ENCODE assay signal across 33 mouse cellular contexts in genomic region chr16:8783198-8783913, GRCm38 (mm10). TPM values are rescaled to one million over a fixed set of nuclear protein-coding genes. Genes with fewer than 3 reads are reported as not detected.
DNase-seq lines count a peak whose midpoint lies in the region; ATAC-seq and TF ChIP-seq lines count a peak whose summit lies in the region.
"Had no signal": no experiment of that assay in that cellular context is flagged by ENCODE, and none has a peak within 500 bp of the region (broad histone marks: within the 10 kb centered on the region; RNA-seq: fewer than 3 reads in every experiment).

No protein-coding gene starts in this region.

- H3K27me3 ChIP-seq in CH12.LX (replicated peaks) = no peaks in the 10 kb centered on the region
- H3K27me3 ChIP-seq in liver, embryonic 11.5 days (replicated peaks; ENCODE audit: control insufficient read depth, insufficient read depth, low read length) = no peaks in the 10 kb centered on the region
- H3K27me3 ChIP-seq: embryonic facial prominence, embryonic 15.5 days; forebrain, embryonic 12.5 days; heart, embryonic 15.5 days; kidney, embryonic 15.5 days; limb, embryonic 13.5 days; midbrain, embryonic 15.5 days had no signal

- H3K4me2 ChIP-seq in CH12.LX (ENCODE audit: insufficient read depth, low read depth, poor library complexity, severe bottlenecking) = no peak overlapping the region
- no peak overlapping the region for H3K4me2 ChIP-seq in liver, embryonic 11.5 days
- H3K4me2 ChIP-seq: embryonic facial prominence, embryonic 15.5 days; forebrain, embryonic 12.5 days; heart, embryonic 15.5 days; kidney, embryonic 15.5 days; limb, embryonic 13.5 days; liver, embryonic 12.5 days; midbrain, embryonic 15.5 days had no signal

- no peaks in the 10 kb centered on the region for H3K4me1 ChIP-seq in CH12.LX (ENCODE audit: control insufficient read depth in 1 of 2, insufficient read depth in 2 of 2)
- no peaks in the 10 kb centered on the region; the same call in 1 of the 2 replicates for H3K4me1 ChIP-seq in bone marrow, adult 2 months (ENCODE audit: control insufficient read depth, insufficient read depth, low read length)
- peaks cover 7% of the 10 kb centered on the region; the same call in 1 of the 2 replicates for H3K4me1 ChIP-seq in liver, embryonic 11.5 days (replicated peaks; ENCODE audit: control insufficient read depth, insufficient read depth, low read length)
- H3K4me1 ChIP-seq: embryonic facial prominence, embryonic 10.5 days; embryonic facial prominence, embryonic 15.5 days; forebrain, embryonic 12.5 days; heart, embryonic 10.5 days; heart, embryonic 15.5 days; kidney, embryonic 15.5 days; midbrain, embryonic 15.5 days had no signal

- H3K79me2 ChIP-seq in CH12.LX (replicated peaks; ENCODE audit: control insufficient read depth, extremely low read depth, insufficient read depth, poor library complexity, severe bottlenecking) = no peaks in the 10 kb centered on the region; the same call in 1 of the 2 replicates

- TF ChIP-seq RAD21 in CH12.LX (IDR thresholded peaks at IDR 0.05; ENCODE audit: low read depth, low read length) = no peak

- in situ Hi-C loops in CH12.LX (cut with MboI; ENCODE audit: low pct_ligation_motif_present, low pct_unique_long_range_greater_than_20kb, low sequenced_read_pairs) = no loop called here

- ATAC-seq in liver, embryonic 11.5 days (replicated peaks; ENCODE audit: low FRiP score) = no peak
- ATAC-seq: forebrain, postnatal 0 days; hindbrain, embryonic 16.5 days; liver, embryonic 12.5 days; liver, postnatal 0 days; midbrain, embryonic 15.5 days had no signal

- H3K4me3 ChIP-seq in CH12.LX (replicated peaks in 1 of 3; ENCODE audit: low read depth in 2 of 3, low read length in 2 of 3, poor library complexity in 1 of 3) = peak overlapping the region in 1 of 3 experiments; percentile 41
- H3K4me3 ChIP-seq in bone marrow, adult 2 months (replicated peaks; ENCODE audit: control insufficient read depth, low read depth, low read length) = no peak overlapping the region
- H3K4me3 ChIP-seq in liver, embryonic 11.5 days (ENCODE audit: low read depth, low read length) = no peak overlapping the region
- H3K4me3 ChIP-seq: embryonic facial prominence, embryonic 10.5 days; embryonic facial prominence, embryonic 15.5 days; forebrain, embryonic 12.5 days; heart, embryonic 10.5 days; heart, embryonic 15.5 days; kidney, embryonic 15.5 days; layer of hippocampus, adult 2 months; limb, embryonic 13.5 days; liver, embryonic 12.5 days; midbrain, embryonic 10.5 days; midbrain, embryonic 15.5 days had no signal

- no peak overlapping the region for H3K27ac ChIP-seq in CH12.LX (ENCODE audit: insufficient read depth, low read depth)
- peak overlapping the region; percentile 0; the same call in 1 of the 2 replicates for H3K27ac ChIP-seq in bone marrow, adult 2 months (ENCODE audit: control insufficient read depth, insufficient read depth, low read depth, low read length, poor library complexity)
- no peak overlapping the region for H3K27ac ChIP-seq in liver, embryonic 11.5 days (ENCODE audit: low read depth, low read length)
- H3K27ac ChIP-seq: embryonic facial prominence, embryonic 10.5 days; embryonic facial prominence, embryonic 15.5 days; forebrain, embryonic 12.5 days; heart, embryonic 10.5 days; heart, embryonic 15.5 days; kidney, embryonic 15.5 days; layer of hippocampus, adult 2 months; limb, embryonic 13.5 days; liver, embryonic 12.5 days; macrophage; midbrain, embryonic 10.5 days; midbrain, embryonic 15.5 days; stomach, postnatal 0 days had no signal

- peak; percentile 65 for TF ChIP-seq POLR2A in CH12.LX (IDR thresholded peaks at IDR 0.05; ENCODE audit: low read depth, low read length)
- no peak for TF ChIP-seq POLR2A in bone marrow, adult 2 months (IDR thresholded peaks at IDR 0.05; ENCODE audit: borderline replicate concordance, control insufficient read depth, low read depth, low read length)

- 47% methylated on average over 16 of the region's 16 CpGs for WGBS in bone marrow, adult 2 months
- 70% methylated on average over 16 of the region's 16 CpGs for WGBS in liver, embryonic 11.5 days

- dilution Hi-C loops in CH12.LX (cut with MboI; ENCODE audit: extremely low pct_ligation_motif_present, extremely low pct_unique_long_range_greater_than_20kb, low sequenced_read_pairs) = no loop called here

- TF ChIP-seq EP300 in CH12.LX (IDR thresholded peaks at IDR 0.05; ENCODE audit: low read length) = no peak

- DNase-seq in CH12.LX (ENCODE audit: extremely low read depth) = no peak
- DNase-seq in ES-CJ7 (ENCODE audit: low read depth, low spot score) = peak; percentile 92
- DNase-seq in yolk sac, embryonic 10.5 days (ENCODE audit: low spot score) = peak; percentile 84
- no peak for DNase-seq in T-cell, adult 2 months (ENCODE audit: low spot score)
- DNase-seq in liver, embryonic 11.5 days (ENCODE audit: low spot score) = no peak
- no peak for DNase-seq in adrenal gland, adult 2 months
- DNase-seq: adrenal gland, postnatal 36 days; B cell, adult 2 months; cerebellum, adult 2 months; cerebellum, postnatal 25 days; forebrain, postnatal 0 days; heart, adult 11 months; kidney, adult 18-20 months; kidney, postnatal 25 days; liver, postnatal 0 days; right cerebral cortex, adult 18-20 months; right cerebral cortex, postnatal 4 days; thymus, postnatal 36 days had no signal

- no peaks in the 10 kb centered on the region for H3K36me3 ChIP-seq in CH12.LX (replicated peaks in 1 of 2; ENCODE audit: control insufficient read depth in 1 of 2, insufficient read depth in 1 of 2, low read length in 1 of 2)
- H3K36me3 ChIP-seq in liver, embryonic 11.5 days (ENCODE audit: control insufficient read depth, insufficient read depth, low read length) = no peaks in the 10 kb centered on the region
- H3K36me3 ChIP-seq: embryonic facial prominence, embryonic 10.5 days; embryonic facial prominence, embryonic 15.5 days; forebrain, embryonic 12.5 days; heart, embryonic 10.5 days; heart, embryonic 15.5 days; kidney, embryonic 15.5 days; limb, embryonic 13.5 days; liver, embryonic 12.5 days; midbrain, embryonic 10.5 days; midbrain, embryonic 15.5 days had no signal

- H3K9me3 ChIP-seq in CH12.LX (replicated peaks; ENCODE audit: low read length) = no peaks in the 10 kb centered on the region
- no peaks in the 10 kb centered on the region for H3K9me3 ChIP-seq in liver, embryonic 11.5 days (ENCODE audit: control insufficient read depth, low read length)
- H3K9me3 ChIP-seq: embryonic facial prominence, embryonic 10.5 days; embryonic facial prominence, embryonic 15.5 days; forebrain, embryonic 12.5 days; heart, embryonic 10.5 days; heart, embryonic 15.5 days; kidney, embryonic 15.5 days; limb, embryonic 13.5 days; liver, embryonic 12.5 days; midbrain, embryonic 10.5 days; midbrain, embryonic 15.5 days had no signal

- no peak for TF ChIP-seq CTCF in CH12.LX (conservative IDR thresholded peaks at IDR 0.05 in 1 of 2, IDR thresholded peaks at IDR 0.05 in 1 of 2; ENCODE audit: low read depth in 2 of 2, low read length in 2 of 2)
- no peak for TF ChIP-seq CTCF in bone marrow, adult 2 months (IDR thresholded peaks at IDR 0.05; ENCODE audit: control insufficient read depth, insufficient read depth, low read length)

- no peak overlapping the region for H3K9ac ChIP-seq in CH12.LX (ENCODE audit: insufficient read depth, low read depth)
- no peak overlapping the region for H3K9ac ChIP-seq in liver, embryonic 11.5 days (ENCODE audit: low read depth, low read length)
- H3K9ac ChIP-seq: embryonic facial prominence, embryonic 15.5 days; forebrain, embryonic 12.5 days; forebrain, postnatal 0 days; heart, embryonic 15.5 days; kidney, embryonic 15.5 days; limb, embryonic 13.5 days; liver, embryonic 12.5 days; liver, postnatal 0 days; midbrain, embryonic 15.5 days had no signal

TF ChIP-seq in CH12.LX, 34 proteins besides CTCF, POLR2A, EP300 and RAD21:
- TF ChIP-seq CHD2 (IDR thresholded peaks at IDR 0.05; ENCODE audit: low read length) (0 out of 2 replicates have a peak, but pooled peaks have one; percentile 18), BHLHE40 (IDR thresholded peaks at IDR 0.05; ENCODE audit: low read depth, low read length) (peak; percentile 54), HCFC1 (IDR thresholded peaks at IDR 0.05; ENCODE audit: low read depth, low read length) (peak; percentile 58), NELFE (IDR thresholded peaks at IDR 0.05; ENCODE audit: low read depth, low read length) (no peak), TBP (conservative IDR thresholded peaks at IDR 0.05; ENCODE audit: low read depth, low read length) (no peak), MYC (IDR thresholded peaks at IDR 0.05; ENCODE audit: low read depth, low read length) (0 out of 2 replicates have a peak, but pooled peaks have one; percentile 48), ELF1 (IDR thresholded peaks at IDR 0.05; ENCODE audit: low read depth, low read length) (peak; percentile 75), MEF2A (IDR thresholded peaks at IDR 0.05; ENCODE audit: borderline replicate concordance, low read depth, low read length) (no peak), E2F4 (IDR thresholded peaks at IDR 0.05; ENCODE audit: insufficient replicate concordance, low read depth, low read length) (0 out of 2 replicates have a peak, but pooled peaks have one; percentile 43), MAX (IDR thresholded peaks at IDR 0.05; ENCODE audit: low read length) (0 out of 2 replicates have a peak, but pooled peaks have one; percentile 25)

RNA-seq across cellular contexts. Expression of gene Usp7, which starts 8.8 kb away (rescaled TPM):
- 113 and 140 TPM in 2 replicates for total RNA-seq in CH12.LX (2012; rRNA removed)
- 143 and 169 TPM in 2 replicates for total RNA-seq in CH12.LX (2014; rRNA removed)
- polyA plus RNA-seq in CH12.LX (2012; ENCODE audit: insufficient read length, low read depth) = 156 and 169 TPM in 2 replicates
- 136 TPM in 2 replicates for polyA plus RNA-seq in bone marrow, adult 2 months (2011; ENCODE audit: insufficient read depth, insufficient read length, low replicate concordance, missing spikeins)
- polyA plus RNA-seq in liver, embryonic 11.5 days (2014; fragmentation: Nextera tagmentation; extraction: Ambion mirVana) = 34.6 and 43.3 TPM in 2 replicates
- 100 to 1,000 TPM in 1 of 2 experiments, 10 to 100 TPM in 1; 83.9 to 128 TPM for total RNA-seq in adrenal gland, adult 2 months (2021)
- polyA plus RNA-seq in adrenal gland, adult 2 months (2012; rRNA removed) = 6.8 and 9.6 TPM in 2 replicates

RNA-seq across cellular contexts. Expression of gene 1810013L24Rik, which starts 46.5 kb away (rescaled TPM):
- total RNA-seq in CH12.LX (2012; rRNA removed) = 27.1 and 30.7 TPM in 2 replicates
- 30.0 and 32.8 TPM in 2 replicates for total RNA-seq in CH12.LX (2014; rRNA removed)
- 44.2 and 47.7 TPM in 2 replicates for polyA plus RNA-seq in CH12.LX (2012; ENCODE audit: insufficient read length, low read depth)
- 21.3 and 38.6 TPM in 2 replicates for polyA plus RNA-seq in bone marrow, adult 2 months (2011; ENCODE audit: insufficient read depth, insufficient read length, low replicate concordance, missing spikeins)
- polyA plus RNA-seq in liver, embryonic 11.5 days (2014; fragmentation: Nextera tagmentation; extraction: Ambion mirVana) = 12.5 and 13.8 TPM in 2 replicates
- total RNA-seq in adrenal gland, adult 2 months (2021) = 10 to 100 TPM; 75.7 to 77.0 TPM
- 12.8 and 14.9 TPM in 2 replicates for polyA plus RNA-seq in adrenal gland, adult 2 months (2012; rRNA removed)

Comparison
In these comparisons a context has a peak if more than half of its experiments do, and no peak if none do; other contexts are left out.
1. DNase-seq: peak in ES-CJ7 (single experiment) and yolk sac, embryonic 10.5 days (single experiment); none in CH12.LX (single experiment), T-cell, adult 2 months (single experiment), liver, embryonic 11.5 days (single experiment) and adrenal gland, adult 2 months (single experiment).